Mouse (Mus musculus) hindbrain, postnatal 0 days (tissue): ENCODE data around the gene Gm10521. TPM values are rescaled to one million over a fixed set of nuclear protein-coding genes. Genes with fewer than 3 reads are reported as not detected.

ENCODE experiments used
- ATAC-seq: fragments of 200-750 bp; cut with Nextera tagmentation; 2 replicates; pipeline ENCODE4 v1.8.0; 2017; ENCODE audit warnings: mild to moderate bottlenecking, moderate TSS enrichment, moderate library complexity
- DNase-seq: peaks from one replicate; pipeline ENCODE4 v3.0.0-alpha.2; 2015; ENCODE audit warnings: low spot score
- H3K27ac ChIP-seq: fragments of 300-500 bp; sonication (generic); 2 replicates; pipeline ENCODE4 v1.5.1; 2014; ENCODE audit warnings: mild to moderate bottlenecking
- H3K27me3 ChIP-seq: fragments of 300-500 bp; sonication (generic); 2 replicates; pipeline ENCODE4 v1.6.1; 2014; ENCODE audit warnings: low read length, mixed read lengths; ENCODE audit not compliant: insufficient read depth
- H3K36me3 ChIP-seq: fragments of 300-500 bp; sonication (generic); 2 replicates; pipeline ENCODE4 v1.6.1; 2014; ENCODE audit warnings: low read length, mixed read lengths; ENCODE audit not compliant: insufficient read depth
- H3K4me1 ChIP-seq: fragments of 300-500 bp; sonication (generic); 2 replicates; pipeline ENCODE4 v1.6.1; 2014; ENCODE audit warnings: antibody characterized with exemption, low read length, mixed read lengths; ENCODE audit not compliant: insufficient read depth
- H3K4me2 ChIP-seq: fragments of 300-500 bp; sonication (generic); 2 replicates; pipeline ENCODE4 v1.6.1; 2014; ENCODE audit warnings: low read depth, mild to moderate bottlenecking, low read length, moderate library complexity, mixed read lengths
- H3K4me3 ChIP-seq: fragments of 300-500 bp; sonication (generic); 2 replicates; pipeline ENCODE4 v1.5.1; 2014; ENCODE audit warnings: low read length
- H3K9ac ChIP-seq: fragments of 300-500 bp; sonication (generic); replicated peaks from 2 replicates; pipeline ENCODE4 v1.6.1; 2014; ENCODE audit warnings: mild to moderate bottlenecking, low read length, moderate library complexity, mixed read lengths
- H3K9me3 ChIP-seq: fragments of 300-500 bp; sonication (generic); 2 replicates; pipeline ENCODE4 v1.6.1; 2016; ENCODE audit warnings: low read length, mixed read lengths
- CTCF ChIP-seq: IDR thresholded peaks from 2 replicates; pipeline ENCODE4 v1.5.1; 2016; ENCODE audit warnings: antibody characterized with exemption, control low read depth, low read depth
- WGBS: fragments of 180-500 bp; shearing (Covaris S2); extraction: QIAGEN DNeasy Blood & Tissue Kit; methylation state at CpG from one replicate; pipeline ENCODE4 v1.1.7; 2014; 5-methylcytosine and 5-hydroxymethylcytosine counted together
- polyA plus RNA-seq: library from polyadenylated mRNA; unstranded; fragments of >200 nt; fragmentation: Nextera tagmentation; extraction: Ambion mirVana; gene quantifications from 2 replicates; pipeline ENCODE4 v1.2.1, GENCODE M21; 2015
- total RNA-seq: library from RNA; depleted of rRNA; stranded (reverse); fragments of >200 nt; gene quantifications from 2 replicates; pipeline ENCODE4 v1.2.3, GENCODE M21; 2014

The Gm10521 gene
- total and polyA plus RNA-seq, 2 experiments from 2014 or later, result not detected

GRCm38 (mm10) chr1:171921641-171922040 is 26.2 kb downstream of the Gm10521 start:
- Histone ChIP-seq H3K4me3 (no peak overlapping the region), H3K27ac (no peak overlapping the region), H3K4me2 (no peak overlapping the region), H3K9ac (no peak overlapping the region), H3K9me3 (no peaks in the 10 kb centered on the region), H3K27me3 (no peaks in the 10 kb centered on the region), H3K36me3 (no peaks in the 10 kb centered on the region), H3K4me1 (no peaks in the 10 kb centered on the region)
- ATAC-seq (no peak), DNase-seq (no peak)
- WGBS, result 90% methylated on average over 2 of the region's 2 CpGs
- TF ChIP-seq CTCF, result no peak

GRCm38 (mm10) chr1:171922844-171923243 is 27.4 kb downstream of the Gm10521 start:
- Histone ChIP-seq H3K4me2 (no peak overlapping the region), H3K9me3 (no peaks in the 10 kb centered on the region), H3K27me3 (no peaks in the 10 kb centered on the region), H3K4me3 (no peak overlapping the region), H3K9ac (no peak overlapping the region), H3K27ac (no peak overlapping the region), H3K36me3 (no peaks in the 10 kb centered on the region), H3K4me1 (no peaks in the 10 kb centered on the region)
- ATAC-seq (no peak), DNase-seq (no peak)
- no peak for TF ChIP-seq CTCF
- WGBS, result 88% methylated on average over 5 of the region's 5 CpGs

GRCm38 (mm10) chr1:171924900-171925299 is 29.4 kb downstream of the Gm10521 start:
- Histone ChIP-seq H3K27ac (no peak overlapping the region), H3K9ac (no peak overlapping the region), H3K4me3 (no peak overlapping the region), H3K9me3 (no peaks in the 10 kb centered on the region), H3K36me3 (no peaks in the 10 kb centered on the region), H3K27me3 (no peaks in the 10 kb centered on the region), H3K4me1 (no peaks in the 10 kb centered on the region), H3K4me2 (no peak overlapping the region)
- no peak for ATAC-seq
- TF ChIP-seq CTCF, result no peak
- WGBS, result 81% methylated on average over 3 of the region's 3 CpGs
- no peak for DNase-seq

- DNase-seq (no peak), ATAC-seq (no peak)
- no peak overlapping the region for H3K4me2 ChIP-seq
- no peaks in the 10 kb centered on the region for H3K9me3 ChIP-seq
- no peaks in the 10 kb centered on the region for H3K4me1 ChIP-seq
- H3K36me3 ChIP-seq, result no peaks in the 10 kb centered on the region
- H3K27me3 ChIP-seq, result no peaks in the 10 kb centered on the region
- H3K9ac ChIP-seq, result no peak overlapping the region
- 62% methylated on average over 3 of the region's 3 CpGs for WGBS
- no peak overlapping the region for H3K4me3 ChIP-seq
- H3K27ac ChIP-seq, result no peak overlapping the region
- no peak for TF ChIP-seq CTCF
Measured at GRCm38 (mm10) chr1:171933851-171934250, 38.4 kb downstream of the Gm10521 start.

GRCm38 (mm10) chr1:171938952-171939948 is 43.8 kb downstream of the Gm10521 start:
- WGBS, result 84% methylated on average over 14 of the region's 14 CpGs
- no peak for TF ChIP-seq CTCF
- ATAC-seq, result no peak

GRCm38 (mm10) chr1:171940626-171941025 is 45.2 kb downstream of the Gm10521 start:
- WGBS, result 79% methylated on average over 6 of the region's 6 CpGs
- no peak for ATAC-seq

More at GRCm38 (mm10) chr1:171938952-171939948, 43.8 kb downstream of the Gm10521 start:
- Histone ChIP-seq H3K27ac (no peak overlapping the region), H3K9ac (no peak overlapping the region), H3K9me3 (no peaks in the 10 kb centered on the region), H3K4me3 (no peak overlapping the region), H3K4me1 (no peaks in the 10 kb centered on the region), H3K27me3 (no peaks in the 10 kb centered on the region), H3K4me2 (no peak overlapping the region), H3K36me3 (no peaks in the 10 kb centered on the region)
- DNase-seq, result no peak

More at GRCm38 (mm10) chr1:171940626-171941025, 45.2 kb downstream of the Gm10521 start:
- no peaks in the 10 kb centered on the region for H3K4me1 ChIP-seq
- no peak overlapping the region for H3K4me3 ChIP-seq
- H3K36me3 ChIP-seq, result no peaks in the 10 kb centered on the region
- H3K9ac ChIP-seq, result no peak overlapping the region
- H3K27ac ChIP-seq, result no peak overlapping the region
- no peaks in the 10 kb centered on the region for H3K27me3 ChIP-seq
- DNase-seq, result no peak
- H3K4me2 ChIP-seq, result no peak overlapping the region
- no peaks in the 10 kb centered on the region for H3K9me3 ChIP-seq
- no peak for TF ChIP-seq CTCF
